Mouse (Mus musculus) lung, postnatal 0 days (tissue): ENCODE data around the gene Msi2.

Experiments used
- CTCF ChIP-seq: IDR thresholded peaks from 2 replicates; pipeline ENCODE4 v1.5.1; 2016; ENCODE audit warnings: antibody characterized with exemption, mild to moderate bottlenecking
- EP300 ChIP-seq: IDR thresholded peaks from 2 replicates; pipeline ENCODE4 v1.6.1; 2016; ENCODE audit warnings: antibody characterized with exemption, mild to moderate bottlenecking, control low read depth

GRCm38 (mm10) chr11:88394341-88395075, 323.8 kb downstream of the Msi2 start:
- no peak for TF ChIP-seq EP300
- no peak for TF ChIP-seq CTCF
